Mouse (Mus musculus) gastrocnemius, adult 2 months (tissue): ENCODE measurements around the gene Commd1. TPM values are rescaled to one million over a fixed set of nuclear protein-coding genes. Genes with fewer than 3 reads are reported as not detected.

Source experiments
- DNase-seq: peaks from one replicate; pipeline ENCODE4 v3.0.0; 2022
- H3K27ac ChIP-seq: fragments of 200-600 bp; 2 replicates; pipeline ENCODE4 v1.8.1; 2022; ENCODE audit warnings: mild to moderate bottlenecking
- H3K4me3 ChIP-seq: fragments of 200-600 bp; 2 replicates; pipeline ENCODE4 v1.8.1; 2022; ENCODE audit warnings: mild to moderate bottlenecking, moderate library complexity
- CTCF ChIP-seq: fragments of 200-600 bp; IDR thresholded peaks from 2 replicates; pipeline ENCODE4 v1.8.1; 2022; ENCODE audit warnings: antibody characterized with exemption, mild to moderate bottlenecking, moderate library complexity
- intact Hi-C: fragments of 180-260 bp; cut with DNase I; formaldehyde crosslinking; loops from one replicate; pipeline ENCODE4 v1.15.1; 2025
- total RNA-seq, 2 experiments: library from RNA; stranded (reverse); gene quantifications; 2 replicates each; pipeline ENCODE4 v1.2.3; 2021

Commd1 gene
- total RNA-seq, 2 experiments from 2014 or later, result 89.3 to 105 TPM

DNA sequence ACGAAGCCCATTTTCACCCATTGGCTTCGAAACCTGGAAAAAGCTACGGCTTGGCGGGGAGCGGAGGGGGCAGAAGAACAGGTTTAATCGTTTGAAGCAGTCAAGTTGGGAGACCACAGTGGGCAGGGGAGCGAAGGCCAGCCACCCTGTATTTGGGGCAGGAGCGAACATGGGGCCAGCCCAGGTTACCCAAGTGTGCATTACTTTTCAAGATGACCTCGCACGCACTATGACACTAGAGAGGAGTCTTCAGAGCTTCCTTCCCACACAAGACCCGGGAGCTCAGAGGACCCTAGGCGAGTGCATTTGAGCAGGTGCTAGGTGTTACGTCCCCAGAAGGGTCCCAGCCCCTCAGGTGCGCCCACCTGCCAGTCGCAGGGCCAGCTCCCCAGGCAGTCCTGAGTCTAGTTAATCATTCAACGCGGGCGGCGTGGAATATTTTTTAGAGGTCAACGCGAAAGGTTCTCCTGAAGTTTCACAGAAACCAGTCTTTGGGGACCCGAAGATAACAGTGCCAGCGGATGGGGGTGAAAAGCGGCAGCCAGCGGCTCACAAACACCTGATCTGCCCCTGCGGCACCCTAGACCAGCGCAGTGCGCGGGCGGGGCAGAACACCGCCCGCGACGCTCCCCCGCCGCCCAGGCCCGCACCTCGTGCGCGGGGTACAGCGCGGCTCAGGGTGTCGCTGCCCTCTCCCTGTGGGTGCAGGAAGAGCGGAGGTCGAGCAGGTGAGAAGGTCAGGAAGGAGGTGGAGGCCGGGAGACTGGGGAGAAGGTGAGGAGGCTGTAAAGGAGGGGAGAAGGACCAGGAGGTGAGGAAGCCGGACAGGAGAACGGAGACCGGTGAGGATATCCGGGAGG is 123.5 kb downstream of the Commd1 start:
- peak overlapping the region; percentile 97 for H3K4me3 ChIP-seq
- intact Hi-C loops, result no loop called here
- H3K27ac ChIP-seq, result peak overlapping the region; percentile 89
- no peak for TF ChIP-seq CTCF
- DNase-seq, result peak; percentile 36

DNA sequence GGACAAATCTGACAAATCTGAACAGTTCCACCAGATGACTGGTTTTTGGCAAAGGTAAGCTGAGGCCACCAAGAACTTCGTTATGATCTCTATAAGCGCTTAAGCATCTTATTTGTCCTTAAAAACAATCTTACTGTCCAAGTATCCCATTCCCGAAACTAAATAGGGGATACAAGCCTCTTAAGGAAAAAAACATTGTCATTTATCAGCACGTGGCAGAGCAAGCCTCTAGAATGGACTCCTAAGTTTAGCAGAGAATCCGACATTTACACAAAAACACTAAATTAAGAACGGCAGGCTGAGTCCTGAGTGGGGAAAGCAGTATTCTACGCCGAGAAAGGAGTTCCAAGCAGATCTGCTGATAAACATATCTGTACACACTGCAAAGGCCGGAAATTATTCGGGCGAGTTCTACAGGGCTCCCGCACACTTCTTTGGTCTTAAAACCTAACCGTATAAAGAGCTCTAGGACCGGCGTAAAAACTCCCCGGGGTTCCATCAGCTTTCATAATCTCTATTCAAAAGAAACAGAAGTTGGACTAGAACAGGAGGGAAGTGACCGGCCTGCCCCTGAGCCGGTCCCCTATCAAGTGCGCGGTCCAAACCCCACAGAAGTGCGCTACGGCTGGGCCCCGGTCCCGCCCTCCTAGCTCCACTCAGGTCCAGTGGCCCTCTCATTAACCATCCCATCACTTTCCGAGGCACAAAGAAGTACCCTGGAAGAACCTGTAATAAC is 124.3 kb downstream of the Commd1 start:
- Histone ChIP-seq H3K4me3 (peak overlapping the region; percentile 97), H3K27ac (peak overlapping the region; percentile 89)
- intact Hi-C loops, result no loop called here
- no peak for TF ChIP-seq CTCF
- peak; percentile 51 for DNase-seq

GRCm38 (mm10) chr11:22857106-22857704 is 125.0 kb downstream of the Commd1 start:
- peak overlapping the region; percentile 89 for H3K27ac ChIP-seq
- TF ChIP-seq CTCF, result no peak
- DNase-seq, result no peak
- intact Hi-C loops, result no loop called here
- peak overlapping the region; percentile 97 for H3K4me3 ChIP-seq

DNA sequence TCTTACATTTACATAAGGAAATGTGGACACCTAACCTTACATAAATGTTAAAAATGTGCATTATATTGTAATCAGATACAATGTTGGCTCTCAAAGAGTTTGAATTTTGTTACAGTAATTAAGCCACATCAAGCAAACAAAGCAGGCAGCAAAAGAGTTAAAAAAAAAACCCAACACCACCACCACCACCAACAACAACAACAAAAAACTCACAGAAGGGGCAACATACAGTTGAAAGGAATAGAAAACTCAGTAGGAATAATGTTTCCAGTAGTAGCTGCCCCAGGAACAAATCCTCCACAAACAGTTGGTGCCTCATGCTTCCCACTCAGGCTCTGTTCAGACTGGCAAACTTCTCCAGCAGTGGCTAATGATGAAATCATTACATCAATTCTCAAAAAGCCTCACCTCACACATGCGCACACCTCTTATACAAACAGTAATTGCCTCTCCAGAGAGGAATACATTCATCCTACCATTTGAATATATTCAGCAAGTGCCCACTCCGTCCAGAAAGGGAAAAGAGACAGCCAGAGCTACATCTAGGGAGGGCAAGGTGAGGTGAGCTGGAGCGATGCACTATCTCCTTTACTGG is 125.7 kb downstream of the Commd1 start:
- no peak for DNase-seq
- intact Hi-C loops, result no loop called here
- H3K4me3 ChIP-seq, result no peak overlapping the region
- no peak overlapping the region for H3K27ac ChIP-seq
- TF ChIP-seq CTCF, result no peak

DNA sequence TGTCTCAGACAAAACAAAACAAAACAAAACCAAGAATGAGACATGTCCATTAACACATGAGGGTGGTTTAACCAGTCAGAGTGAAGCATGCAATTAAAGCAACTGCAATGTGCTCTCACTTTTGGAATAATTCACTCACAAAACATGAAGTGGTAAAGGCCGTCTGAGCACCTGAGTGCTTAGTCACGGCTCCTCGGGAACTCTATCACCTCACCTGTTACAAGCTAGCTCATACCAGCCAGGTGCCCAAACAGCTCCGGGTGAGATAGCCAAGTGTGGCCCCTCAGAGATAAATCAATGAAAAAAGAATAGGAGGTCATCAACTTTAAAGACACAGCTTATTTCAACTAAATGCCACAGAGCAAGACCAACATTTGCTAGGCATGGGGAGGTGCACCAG is 127.6 kb downstream of the Commd1 start:
- no peak overlapping the region for H3K27ac ChIP-seq
- TF ChIP-seq CTCF, result no peak
- no peak overlapping the region for H3K4me3 ChIP-seq
- DNase-seq, result no peak
- intact Hi-C loops, result loop anchor here (5.0 kb wide), 1 partner anchor 52 kb away; no protein-coding TSS in a partner anchor

DNA sequence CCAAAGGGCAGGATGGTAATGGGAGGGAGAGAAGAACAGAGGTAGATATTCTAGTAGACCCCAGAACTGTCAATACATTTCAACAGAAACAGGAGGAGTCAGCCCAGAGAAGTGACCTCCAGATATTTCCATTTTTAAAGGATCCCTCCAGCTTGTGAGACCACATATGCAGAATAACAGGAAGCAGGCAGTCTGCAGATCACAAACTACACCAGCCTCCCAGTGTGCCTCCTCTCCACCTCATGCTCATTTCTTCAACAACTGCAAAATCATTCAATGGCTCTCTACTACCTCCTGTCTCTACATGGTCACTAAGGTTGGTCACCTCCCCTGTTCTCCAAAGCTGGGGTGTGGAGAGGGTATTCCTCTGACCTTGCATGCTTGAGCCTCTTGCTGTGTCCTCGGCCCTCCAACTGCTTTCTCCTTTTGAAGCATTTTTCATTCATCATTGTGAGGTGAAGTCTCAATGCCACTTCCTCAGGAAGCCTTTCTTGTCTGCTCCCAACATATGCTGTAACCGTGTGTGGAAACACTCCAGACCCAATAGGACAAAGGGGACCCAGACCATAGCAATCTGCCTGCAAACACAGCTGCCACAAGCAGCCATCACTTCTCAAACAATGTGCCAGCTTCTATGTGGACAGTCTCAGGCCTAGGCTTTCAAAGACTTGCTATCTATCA is 128.6 kb downstream of the Commd1 start:
- Histone ChIP-seq H3K27ac (0 out of 2 replicates have a peak overlapping the region, but pooled peaks have one; percentile 73), H3K4me3 (no peak overlapping the region)
- no peak for DNase-seq
- TF ChIP-seq CTCF, result no peak
- intact Hi-C loops, result loop anchor here (5.0 kb wide), 1 partner anchor 51 kb away; no protein-coding TSS in a partner anchor

- DNase-seq, result no peak
- no peak for TF ChIP-seq CTCF
- intact Hi-C loops, result loop anchor here (5.0 kb wide), 1 partner anchor 50 kb away; no protein-coding TSS in a partner anchor
- peak overlapping the region; percentile 73 for H3K27ac ChIP-seq
- H3K4me3 ChIP-seq, result no peak overlapping the region
Observed at GRCm38 (mm10) chr11:22852510-22852909, 129.7 kb downstream of the Commd1 start.

DNA sequence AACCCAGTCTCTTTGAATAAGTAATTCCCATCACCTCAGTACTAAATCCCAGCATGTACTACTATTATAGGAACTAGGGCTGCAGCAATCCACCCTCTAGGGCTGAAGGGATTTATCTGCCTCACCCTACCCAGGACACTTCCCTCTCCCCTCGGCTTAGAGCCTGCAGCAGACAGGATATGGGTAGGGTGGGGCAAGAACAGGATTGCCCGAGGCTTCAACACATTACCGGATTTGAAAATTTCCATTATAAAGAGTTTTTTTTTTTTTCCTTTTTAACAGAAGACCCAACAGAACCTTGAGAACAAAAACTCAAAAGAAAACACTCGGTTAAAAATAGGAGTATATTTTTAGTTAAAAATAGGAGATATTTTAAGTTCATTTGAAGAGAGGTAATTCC is 130.8 kb downstream of the Commd1 start:
- intact Hi-C loops, result loop anchor here (5.0 kb wide), 1 partner anchor 49 kb away; no protein-coding TSS in a partner anchor
- H3K27ac ChIP-seq, result peak overlapping the region; percentile 73
- no peak overlapping the region for H3K4me3 ChIP-seq
- no peak for TF ChIP-seq CTCF
- DNase-seq, result no peak

GRCm38 (mm10) chr11:22850077-22850476 is 132.1 kb downstream of the Commd1 start:
- intact Hi-C loops, result loop anchor here (5.0 kb wide), 1 partner anchor 48 kb away; no protein-coding TSS in a partner anchor
- no peak for DNase-seq
- Histone ChIP-seq H3K27ac (peak overlapping the region; percentile 73), H3K4me3 (no peak overlapping the region)
- TF ChIP-seq CTCF, result no peak

DNA sequence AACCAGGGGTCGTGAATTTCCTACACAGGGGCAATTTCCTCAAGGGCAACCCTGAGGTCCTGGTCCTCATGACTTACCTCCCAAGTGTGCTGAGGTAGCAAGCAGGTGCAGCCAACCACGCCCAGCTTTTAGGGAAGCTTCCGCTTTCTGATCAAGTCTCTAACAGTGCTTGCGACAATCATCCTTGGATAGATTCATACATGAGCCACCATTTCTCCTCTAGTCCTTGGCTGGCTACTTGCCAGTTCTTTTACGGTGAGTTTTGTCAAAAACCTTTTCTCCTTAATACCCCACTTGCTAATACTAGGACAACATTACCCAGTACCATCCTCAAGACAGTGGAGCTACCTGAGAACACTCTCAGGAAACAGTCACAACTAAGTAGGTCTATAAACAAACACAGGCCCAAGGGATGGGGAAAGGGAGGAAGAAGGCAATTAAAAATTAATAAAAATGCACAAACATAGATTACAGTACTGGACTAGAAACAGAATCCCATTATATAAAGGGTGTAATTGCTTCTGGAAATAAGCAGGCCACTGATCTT is 133.5 kb downstream of the Commd1 start:
- TF ChIP-seq CTCF, result no peak
- no peak for DNase-seq
- H3K4me3 ChIP-seq, result no peak overlapping the region
- peak overlapping the region; percentile 55 for H3K27ac ChIP-seq
- intact Hi-C loops, result no loop called here
